Mouse (Mus musculus) heart, embryonic 16.5 days (tissue): ENCODE data around the gene Maml2. TPM values are rescaled to one million over a fixed set of nuclear protein-coding genes. Genes with fewer than 3 reads are reported as not detected.
A peak's percentile ranks its signal among the peaks of the same experiment; 100 is the strongest.

ENCODE experiments used
- ATAC-seq: fragments of 200-750 bp; cut with Nextera tagmentation; replicated peaks from 2 replicates; pipeline ENCODE4 v1.8.0; 2017; ENCODE audit warnings: moderate number of reproducible peaks; ENCODE audit not compliant: insufficient read depth, low FRiP score; ENCODE audit errors: extremely low read depth
- H3K27ac ChIP-seq: fragments of 300-500 bp; sonication (generic); 2 replicates; pipeline ENCODE4 v1.5.1; 2014; ENCODE audit warnings: mild to moderate bottlenecking, low read length, control low read depth, moderate library complexity
- H3K27me3 ChIP-seq: fragments of 300-500 bp; sonication (generic); 2 replicates; pipeline ENCODE4 v1.6.1; 2014; ENCODE audit warnings: low read length, mixed read lengths; ENCODE audit not compliant: control insufficient read depth, insufficient read depth
- H3K36me3 ChIP-seq: fragments of 300-500 bp; sonication (generic); 2 replicates; pipeline ENCODE4 v1.6.1; 2014; ENCODE audit not compliant: control insufficient read depth, insufficient read depth
- H3K4me1 ChIP-seq: fragments of 300-500 bp; sonication (generic); 2 replicates; pipeline ENCODE4 v1.6.1; 2014; ENCODE audit warnings: low read length, mixed read lengths; ENCODE audit not compliant: control insufficient read depth, insufficient read depth
- H3K4me2 ChIP-seq: fragments of 300-500 bp; sonication (generic); 2 replicates; pipeline ENCODE4 v1.6.1; 2014; ENCODE audit warnings: low read depth, mild to moderate bottlenecking, control low read depth, low read length
- H3K4me3 ChIP-seq: fragments of 300-500 bp; sonication (generic); 2 replicates; pipeline ENCODE4 v1.5.1; 2014; ENCODE audit warnings: mild to moderate bottlenecking, control low read depth, low read length
- H3K9ac ChIP-seq: fragments of 300-500 bp; sonication (generic); 2 replicates; pipeline ENCODE4 v1.6.1; 2014; ENCODE audit warnings: low read length, control low read depth
- H3K9me3 ChIP-seq: fragments of 300-500 bp; sonication (generic); replicated peaks from 2 replicates; pipeline ENCODE4 v1.6.1; 2016; ENCODE audit warnings: low read length; ENCODE audit not compliant: control insufficient read depth
- WGBS: fragments of 180-500 bp; shearing (Covaris S2); extraction: QIAGEN DNeasy Blood & Tissue Kit; methylation state at CpG from one replicate; pipeline ENCODE4 v1.1.7; 2014; 5-methylcytosine and 5-hydroxymethylcytosine counted together
- polyA plus RNA-seq: library from polyadenylated mRNA; unstranded; fragments of >200 nt; fragmentation: Nextera tagmentation; extraction: Ambion mirVana; gene quantifications from 2 replicates; pipeline ENCODE4 v1.2.1, GENCODE M21; 2015

The Maml2 gene
- polyA plus RNA-seq, 1 experiment from 2014 or later: 9.0 TPM

DNA sequence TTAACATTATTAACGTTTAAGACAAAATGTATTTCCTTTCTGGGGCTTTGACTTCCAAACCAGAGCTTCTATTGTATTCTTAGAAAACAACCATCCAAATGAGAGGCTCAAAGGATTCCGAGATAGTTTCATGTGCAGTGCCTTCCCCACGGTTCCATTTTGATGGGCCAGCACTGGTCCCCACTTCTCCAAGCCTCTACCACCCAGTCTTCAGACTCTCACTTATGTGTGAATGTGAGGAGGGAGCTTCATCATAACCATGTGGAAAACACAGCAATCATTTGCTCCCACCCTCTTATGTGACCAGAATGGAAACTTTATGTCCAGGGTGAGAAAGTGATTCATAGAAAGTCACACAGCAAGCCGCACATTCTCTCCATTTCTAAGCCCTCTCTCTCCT, 354.1 kb downstream of the Maml2 start:
- Histone ChIP-seq H3K27ac (no peak overlapping the region), H3K9me3 (no peaks in the 10 kb centered on the region), H3K9ac (no peak overlapping the region), H3K4me2 (no peak overlapping the region), H3K4me1 (peaks cover 4% of the 10 kb centered on the region; the same call in 1 of the 2 replicates), H3K36me3 (no peaks in the 10 kb centered on the region), H3K27me3 (no peaks in the 10 kb centered on the region), H3K4me3 (no peak overlapping the region)
- WGBS: 81% methylated on average over 4 of the region's 4 CpGs
- ATAC-seq: no peak

DNA sequence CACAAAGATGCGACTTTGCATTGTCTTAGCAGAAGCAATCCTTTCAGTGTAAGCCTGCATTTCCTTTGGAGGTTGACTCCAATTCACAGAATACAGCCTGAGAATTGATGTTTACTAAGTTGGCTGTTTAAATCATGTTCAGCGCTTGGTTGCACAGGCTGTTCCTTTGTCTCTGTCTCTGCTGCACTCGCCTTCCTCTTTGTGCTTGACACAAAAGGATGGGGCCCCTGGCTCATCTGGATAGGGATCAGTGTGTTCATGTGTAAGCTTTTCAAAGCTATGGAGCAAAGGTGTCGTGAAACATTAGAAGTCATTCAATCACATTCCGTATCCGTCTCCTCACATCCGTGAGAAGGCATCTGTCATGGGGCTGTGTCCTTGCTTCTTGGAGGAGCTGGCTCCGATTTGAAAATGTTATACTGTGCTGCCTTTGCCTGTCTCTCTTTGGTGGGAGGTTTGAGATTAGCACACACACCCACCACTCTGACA, 354.7 kb downstream of the Maml2 start:
- no peak for ATAC-seq
- Histone ChIP-seq H3K27ac (no peak overlapping the region), H3K4me1 (peaks cover 4% of the 10 kb centered on the region; the same call in 1 of the 2 replicates), H3K4me2 (peak overlapping the region; percentile 24; the same call in 1 of the 2 replicates), H3K9me3 (no peaks in the 10 kb centered on the region), H3K27me3 (no peaks in the 10 kb centered on the region), H3K36me3 (no peaks in the 10 kb centered on the region), H3K9ac (no peak overlapping the region), H3K4me3 (no peak overlapping the region)
- WGBS: 73% methylated on average over 8 of the region's 8 CpGs

DNA sequence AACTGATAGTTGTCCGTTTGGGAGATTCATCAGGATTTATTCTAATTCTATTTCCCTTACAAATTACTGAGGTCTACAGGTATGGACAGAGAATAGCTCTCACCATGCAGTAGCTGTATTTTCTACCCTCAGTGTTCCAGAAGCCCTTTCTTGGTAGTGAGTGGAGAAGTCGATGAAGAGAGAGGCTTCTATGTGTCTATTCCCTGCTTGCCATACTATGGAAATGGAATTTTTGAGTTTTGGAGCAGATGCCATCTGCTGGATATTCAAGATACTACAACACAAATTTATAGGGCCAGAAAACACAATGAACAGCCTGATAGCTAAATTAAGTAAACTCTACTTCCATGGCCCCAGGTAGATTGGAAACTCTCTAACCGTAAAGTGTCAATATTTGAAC, 355.2 kb downstream of the Maml2 start:
- peak; percentile 49 for ATAC-seq
- Histone ChIP-seq H3K9ac (no peak overlapping the region), H3K4me2 (peak overlapping the region; percentile 24; the same call in 1 of the 2 replicates), H3K4me3 (no peak overlapping the region), H3K4me1 (peaks cover 4% of the 10 kb centered on the region; the same call in 1 of the 2 replicates), H3K9me3 (no peaks in the 10 kb centered on the region), H3K36me3 (no peaks in the 10 kb centered on the region), H3K27ac (no peak overlapping the region), H3K27me3 (no peaks in the 10 kb centered on the region)
- 26% methylated on average over 3 of the region's 3 CpGs for WGBS

DNA sequence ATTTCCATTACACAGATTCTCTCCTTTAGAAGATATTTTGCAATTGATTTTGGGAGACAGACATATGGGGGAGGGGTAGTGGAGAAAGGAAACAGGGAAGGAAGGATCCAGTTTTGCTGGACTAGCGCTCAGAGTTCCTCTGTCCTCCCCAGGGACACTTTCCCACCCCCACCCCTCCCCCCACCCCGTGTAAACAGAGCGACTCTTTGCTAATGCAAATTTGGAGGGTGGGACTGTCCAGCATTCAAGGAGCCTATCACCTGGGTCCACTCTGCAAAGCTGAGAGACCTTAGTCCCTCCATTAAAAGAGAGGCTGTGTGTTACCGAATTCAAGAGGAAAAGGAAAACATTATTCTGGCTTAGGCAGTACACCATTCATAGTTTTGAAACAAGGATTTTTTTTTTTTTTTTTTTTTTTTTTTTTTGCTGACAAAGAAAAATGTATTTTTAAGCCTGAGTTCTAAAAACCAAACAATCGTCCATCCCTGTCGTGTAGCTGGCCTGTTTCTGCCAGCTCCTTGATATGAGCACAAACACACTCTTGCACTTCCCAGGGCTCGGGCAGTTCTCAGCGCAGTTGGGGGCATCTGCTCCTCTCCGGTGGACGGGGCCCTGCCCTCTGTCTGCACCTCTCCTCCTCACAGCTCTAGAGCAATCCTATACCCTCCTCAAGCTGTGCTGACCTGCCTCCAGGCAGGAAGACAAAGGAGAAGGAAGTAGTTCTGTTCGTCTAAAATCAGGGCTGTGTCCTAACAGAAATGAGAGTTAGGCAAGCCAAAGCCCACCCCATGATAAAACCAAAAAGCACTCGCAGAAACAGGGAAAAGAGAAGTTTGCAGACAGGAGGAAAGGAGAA, 364.2 kb downstream of the Maml2 start:
- peak overlapping the region; percentile 20 for H3K4me3 ChIP-seq
- 6% methylated on average over 12 of the region's 12 CpGs for WGBS
- no peaks in the 10 kb centered on the region for H3K27me3 ChIP-seq
- peak overlapping the region; percentile 52 for H3K9ac ChIP-seq
- peak overlapping the region; percentile 61; the same call in 1 of the 2 replicates for H3K27ac ChIP-seq
- 0 out of 2 replicates have a peak, but pooled peaks have one; percentile 15 for ATAC-seq
- peaks cover 14% of the 10 kb centered on the region for H3K4me1 ChIP-seq
- no peaks in the 10 kb centered on the region for H3K9me3 ChIP-seq
- no peaks in the 10 kb centered on the region for H3K36me3 ChIP-seq
- H3K4me2 ChIP-seq: peak overlapping the region; percentile 53

DNA sequence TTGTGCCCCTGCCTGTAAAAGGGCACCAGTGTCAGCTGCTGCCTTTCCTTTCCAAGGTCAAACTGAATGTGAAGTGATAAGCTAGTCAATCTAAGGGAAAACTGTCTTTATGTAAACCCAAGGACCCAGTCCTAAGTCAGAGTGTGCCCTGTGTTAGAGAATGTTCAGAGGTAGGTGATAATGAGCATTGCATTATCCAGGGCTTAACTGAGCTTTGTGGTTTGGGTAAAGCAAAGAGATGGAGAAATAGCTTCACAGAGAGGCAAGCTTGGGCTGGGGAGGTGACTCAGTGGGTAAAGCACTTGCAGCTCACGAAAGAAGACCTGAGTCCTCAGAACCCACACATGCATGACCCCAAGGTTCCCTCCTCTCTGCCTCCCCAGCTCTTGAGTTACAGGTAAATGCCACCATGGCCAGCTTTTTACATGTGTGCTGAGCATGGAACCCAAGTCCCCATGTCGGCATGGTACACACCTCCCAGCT, 367.8 kb downstream of the Maml2 start:
- no peak overlapping the region for H3K4me3 ChIP-seq
- ATAC-seq: no peak
- WGBS: 79% methylated on average over 2 of the region's 2 CpGs
- no peak overlapping the region for H3K9ac ChIP-seq
- no peaks in the 10 kb centered on the region for H3K36me3 ChIP-seq
- H3K9me3 ChIP-seq: no peaks in the 10 kb centered on the region
- peaks cover 20% of the 10 kb centered on the region for H3K4me1 ChIP-seq
- no peak overlapping the region for H3K4me2 ChIP-seq
- H3K27me3 ChIP-seq: no peaks in the 10 kb centered on the region
- H3K27ac ChIP-seq: no peak overlapping the region

DNA sequence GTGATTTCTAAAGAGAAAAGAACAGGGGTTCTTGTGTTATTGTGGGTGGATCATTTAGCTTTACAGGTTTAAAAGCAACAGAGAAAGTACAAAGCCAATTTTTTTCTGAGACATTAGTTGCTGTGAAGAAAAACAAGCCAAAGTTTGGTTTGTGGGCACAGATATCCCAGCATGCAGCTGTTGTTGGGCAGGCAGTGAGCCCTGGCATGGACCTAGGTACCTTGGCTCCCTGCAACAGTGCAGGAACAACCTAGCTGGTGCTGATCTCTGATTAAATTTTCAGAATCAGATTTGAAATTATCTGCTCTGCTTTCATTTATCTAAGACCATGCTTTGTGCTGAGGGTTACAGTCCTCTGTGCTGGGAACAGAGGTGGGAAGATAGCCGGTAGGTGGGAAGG, 370.2 kb downstream of the Maml2 start:
- Histone ChIP-seq H3K4me1 (peaks cover 6% of the 10 kb centered on the region), H3K4me2 (no peak overlapping the region), H3K36me3 (no peaks in the 10 kb centered on the region), H3K9me3 (no peaks in the 10 kb centered on the region), H3K9ac (no peak overlapping the region), H3K27ac (no peak overlapping the region), H3K27me3 (no peaks in the 10 kb centered on the region), H3K4me3 (no peak overlapping the region)
- WGBS: 85% methylated on average over 1 of the region's 1 CpGs
- ATAC-seq: no peak

DNA sequence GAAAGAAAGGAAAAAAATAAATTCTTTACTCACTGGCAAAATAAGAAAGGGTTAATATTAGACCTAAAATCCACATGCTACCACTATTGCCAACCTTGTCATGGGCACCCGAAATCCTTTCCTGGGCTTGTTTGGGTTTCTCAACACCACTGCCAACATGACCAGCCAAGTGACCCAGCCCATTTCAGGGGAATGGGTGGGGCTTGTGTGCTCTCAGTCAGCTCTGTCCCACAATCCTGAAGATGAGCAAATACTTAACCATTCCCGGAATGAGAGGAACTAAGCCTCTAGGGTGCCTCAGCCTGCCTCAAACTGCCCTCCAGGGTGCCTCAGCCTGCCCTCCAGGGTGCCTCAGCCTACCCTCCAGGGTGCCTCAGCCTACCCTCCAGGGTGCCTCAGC, 371.0 kb downstream of the Maml2 start:
- Histone ChIP-seq H3K4me1 (peaks cover 6% of the 10 kb centered on the region), H3K9ac (no peak overlapping the region), H3K36me3 (no peaks in the 10 kb centered on the region), H3K27ac (no peak overlapping the region), H3K4me2 (no peak overlapping the region), H3K27me3 (no peaks in the 10 kb centered on the region), H3K4me3 (no peak overlapping the region), H3K9me3 (no peaks in the 10 kb centered on the region)
- ATAC-seq: no peak
- WGBS: 72% methylated on average over 2 of the region's 2 CpGs

DNA sequence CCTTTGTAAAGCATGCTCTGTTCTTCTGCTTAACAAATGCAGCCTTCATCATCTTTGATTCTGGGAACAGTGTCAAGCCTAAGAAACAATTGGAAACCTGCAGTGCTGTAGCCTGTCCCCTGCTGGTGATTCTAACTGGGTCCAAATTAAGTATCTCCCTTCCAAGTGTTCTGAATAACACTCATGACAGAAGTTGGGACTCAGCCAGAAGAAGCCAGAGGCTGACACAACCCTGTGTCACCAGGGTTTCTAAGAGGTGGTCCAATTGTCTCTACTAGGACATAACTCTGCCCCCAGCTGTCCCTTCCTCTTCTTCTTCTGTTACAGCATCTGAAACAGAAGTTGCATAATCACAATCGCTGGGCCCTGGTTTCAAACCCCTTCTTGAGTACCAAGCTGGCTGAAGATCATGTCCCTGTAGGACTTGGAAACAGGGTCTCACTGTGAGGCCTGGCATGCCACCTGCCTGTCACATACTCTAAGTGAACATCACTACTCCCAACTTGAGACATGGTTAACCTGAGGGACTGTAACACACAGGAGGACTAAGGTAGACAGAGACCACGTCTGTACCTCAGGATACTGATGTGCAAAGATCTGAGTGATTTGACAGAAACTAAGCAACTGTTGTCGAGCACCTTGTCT, 373.5 kb downstream of the Maml2 start:
- 78% methylated on average over 3 of the region's 3 CpGs for WGBS

DNA sequence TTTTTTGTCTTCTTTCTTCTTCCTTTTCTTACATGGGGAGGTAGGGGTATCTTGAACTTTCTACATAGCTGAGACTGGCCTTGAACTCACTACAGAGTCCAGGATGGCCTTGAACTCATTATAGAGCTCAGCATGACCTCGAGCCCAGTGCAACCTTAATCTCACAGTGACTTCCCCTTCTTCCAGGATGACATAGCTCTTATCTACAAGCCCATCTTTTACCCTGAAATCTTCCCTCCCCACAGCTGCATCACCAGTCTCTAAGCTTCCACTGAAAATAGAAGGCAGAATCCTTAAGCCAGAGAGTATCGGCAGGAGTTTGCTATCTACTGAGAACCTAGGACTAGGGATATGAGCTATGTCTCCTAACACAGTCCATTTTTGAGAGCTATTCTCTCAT, 375.5 kb downstream of the Maml2 start:
- ATAC-seq: no peak
- no peak overlapping the region for H3K4me3 ChIP-seq
- no peaks in the 10 kb centered on the region for H3K4me1 ChIP-seq
- H3K4me2 ChIP-seq: no peak overlapping the region
- H3K9ac ChIP-seq: no peak overlapping the region
- 66% methylated on average over 2 of the region's 2 CpGs for WGBS
- H3K27ac ChIP-seq: no peak overlapping the region
- no peaks in the 10 kb centered on the region for H3K9me3 ChIP-seq
- no peaks in the 10 kb centered on the region for H3K27me3 ChIP-seq
- no peaks in the 10 kb centered on the region for H3K36me3 ChIP-seq

More for the DNA sequence above, 373.5 kb downstream of the Maml2 start:
- Histone ChIP-seq H3K4me2 (no peak overlapping the region), H3K9ac (no peak overlapping the region), H3K9me3 (no peaks in the 10 kb centered on the region), H3K4me1 (peaks cover 6% of the 10 kb centered on the region), H3K27ac (no peak overlapping the region), H3K36me3 (no peaks in the 10 kb centered on the region), H3K27me3 (no peaks in the 10 kb centered on the region), H3K4me3 (no peak overlapping the region)
- ATAC-seq: no peak
